Mouse (Mus musculus): Measurements from ENCODE around the gene Jup.
A peak's percentile ranks its signal among the peaks of the same experiment; 100 is the strongest.

Jup gene

GRCm38 (mm10) chr11:100397600-100398389, at the start of gene Jup:
TSS of gene Jup (minus strand) at chr11:100397763.
- DNase-seq (ENCODE audit: low spot score): peak; percentile 99

DNA sequence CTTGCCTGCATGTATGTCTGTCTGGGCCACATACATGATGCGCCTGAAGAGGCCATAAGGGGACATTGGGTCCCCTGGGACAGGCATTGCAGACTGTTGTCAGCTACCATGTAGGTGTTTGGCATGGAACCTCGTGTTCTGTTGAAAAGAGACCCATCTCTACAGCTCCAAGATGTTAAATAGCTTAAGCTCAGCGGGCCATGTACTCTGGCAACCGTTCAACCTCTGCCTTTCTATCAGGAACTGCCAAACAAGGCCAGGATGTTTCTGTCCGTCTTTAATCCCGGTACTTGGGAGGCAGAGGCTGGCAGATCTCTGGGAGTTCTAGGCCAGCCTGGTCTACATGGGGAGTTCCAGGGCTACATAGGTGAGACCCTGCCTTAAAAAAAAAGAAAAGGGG, 45.1 kb upstream of the Jup start:
- no peak for DNase-seq (ENCODE audit: low spot score)

GRCm38 (mm10) chr11:100441797-100442196, 44.2 kb upstream of the Jup start, which contains the start of the genes Nt5c3b and Klhl10:
TSS of gene Nt5c3b (minus strand) at chr11:100441808.
TSS of gene Klhl10 (plus strand) at chr11:100441917.
- DNase-seq (ENCODE audit: low spot score): no peak

- DNase-seq (ENCODE audit: low spot score): peak; percentile 84
Observed at GRCm38 (mm10) chr11:100440691-100441522, 43.3 kb upstream of the Jup start.

GRCm38 (mm10) chr11:100437901-100438300, 40.3 kb upstream of the Jup start:
- no peak for DNase-seq (ENCODE audit: low spot score)

DNA sequence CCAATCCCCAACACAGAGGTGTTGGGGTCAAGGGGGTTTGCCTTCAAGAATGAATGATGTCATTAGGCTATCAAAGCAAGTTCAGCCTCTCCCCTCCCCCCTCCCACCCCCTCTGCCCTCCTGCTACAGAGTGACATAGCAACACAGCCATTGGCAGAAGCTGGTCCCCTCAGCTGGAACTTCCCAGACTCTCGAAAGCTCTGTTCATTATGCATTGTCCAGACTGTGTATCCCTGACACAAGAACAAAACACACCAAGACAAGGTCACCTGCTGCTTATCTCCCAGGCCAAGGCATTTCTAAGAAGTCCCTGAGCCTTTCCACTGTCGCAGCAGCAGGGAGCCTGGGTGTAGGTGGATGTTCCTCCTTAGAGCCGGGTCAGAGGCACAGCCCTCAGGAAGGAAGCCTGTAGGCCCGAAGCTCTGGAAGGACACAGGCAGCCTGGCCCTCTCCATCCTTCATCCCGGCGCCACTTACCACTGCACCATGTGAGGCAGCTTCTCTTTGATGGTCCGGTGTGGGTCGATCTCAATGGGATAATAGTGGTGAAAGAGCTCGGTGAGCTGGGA, 38.2 kb upstream of the Jup start:
- no peak for DNase-seq (ENCODE audit: low spot score)

DNA sequence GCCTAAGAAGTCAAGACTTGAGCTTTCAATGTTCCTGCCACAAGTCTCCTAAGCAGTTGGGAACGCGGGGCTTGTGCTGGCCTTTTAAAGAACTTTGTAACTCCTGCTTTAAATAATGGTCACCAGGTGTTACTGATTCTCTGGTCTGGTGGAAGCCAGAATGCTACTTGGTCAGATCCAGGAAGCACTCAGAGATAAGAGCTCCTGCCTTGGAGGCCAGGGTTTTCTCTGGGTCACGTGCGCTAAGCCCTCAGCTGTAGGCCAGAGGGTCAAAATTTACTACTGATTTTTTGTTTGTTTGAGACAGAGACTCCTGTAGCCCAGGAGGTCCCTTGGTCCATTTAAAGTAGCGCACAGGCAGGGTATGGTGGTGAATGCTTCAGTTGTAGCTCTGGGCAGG, 34.4 kb upstream of the Jup start:
- no peak for DNase-seq (ENCODE audit: low spot score)

DNA sequence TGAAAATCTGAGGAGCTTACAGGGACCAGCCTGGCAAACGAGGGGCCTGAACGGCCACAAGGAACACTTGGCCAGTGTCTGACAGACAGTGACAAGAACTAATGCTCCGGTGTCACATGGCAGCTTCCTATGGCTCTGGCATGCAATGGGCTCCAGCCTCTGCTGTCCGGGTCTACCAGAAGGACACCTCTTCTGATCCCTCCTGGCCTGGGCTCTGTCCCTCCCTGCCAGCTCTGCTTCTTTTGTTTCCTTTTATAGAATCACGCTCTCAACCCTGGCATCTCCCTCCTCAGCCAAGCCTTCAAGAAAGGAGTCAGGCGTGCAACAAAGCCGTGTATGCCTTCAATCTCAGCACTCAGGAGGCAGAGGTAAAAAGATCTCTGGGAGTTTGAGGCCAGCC, 32.5 kb upstream of the Jup start:
- no peak for DNase-seq (ENCODE audit: low spot score)

DNA sequence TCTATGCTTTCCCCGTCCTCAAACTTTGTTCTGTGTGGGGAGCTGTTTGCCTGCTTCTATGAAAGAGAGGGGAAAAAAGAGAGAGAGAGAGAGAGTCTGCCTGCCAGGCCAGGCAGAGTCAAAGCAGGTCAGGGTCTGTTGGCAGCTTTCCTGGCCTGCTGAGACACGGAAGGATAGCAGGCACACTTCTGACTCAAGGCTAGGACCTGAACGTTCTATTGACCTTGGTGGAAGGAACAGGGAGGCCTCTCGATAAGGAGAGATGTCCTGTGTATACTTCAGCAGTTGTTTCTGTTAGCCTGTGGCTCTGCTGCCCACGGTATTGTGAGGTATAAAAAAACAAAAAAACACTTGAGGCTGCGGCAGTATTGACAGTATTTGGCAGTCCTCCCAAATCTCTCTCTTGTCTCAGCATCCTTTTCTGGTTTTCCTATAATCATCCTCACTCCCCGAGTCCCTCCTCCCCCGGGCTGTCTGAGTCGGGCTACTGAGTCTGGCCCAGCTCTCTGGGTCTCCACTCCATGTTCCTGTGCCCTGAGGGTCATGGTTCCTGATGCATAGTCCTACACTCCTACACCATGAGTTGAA, 31.1 kb upstream of the Jup start:
- DNase-seq (ENCODE audit: low spot score): no peak

- no peak for DNase-seq (ENCODE audit: low spot score)
Observed at GRCm38 (mm10) chr11:100426820-100427219, 29.3 kb upstream of the Jup start.

- DNase-seq (ENCODE audit: low spot score): peak; percentile 80
Observed at GRCm38 (mm10) chr11:100425851-100426250, 28.3 kb upstream of the Jup start.

- no peak for DNase-seq (ENCODE audit: low spot score)
Observed at GRCm38 (mm10) chr11:100423836-100424235, 26.3 kb upstream of the Jup start.

GRCm38 (mm10) chr11:100421537-100421936, 24.0 kb upstream of the Jup start:
- DNase-seq (ENCODE audit: low spot score): no peak

DNA sequence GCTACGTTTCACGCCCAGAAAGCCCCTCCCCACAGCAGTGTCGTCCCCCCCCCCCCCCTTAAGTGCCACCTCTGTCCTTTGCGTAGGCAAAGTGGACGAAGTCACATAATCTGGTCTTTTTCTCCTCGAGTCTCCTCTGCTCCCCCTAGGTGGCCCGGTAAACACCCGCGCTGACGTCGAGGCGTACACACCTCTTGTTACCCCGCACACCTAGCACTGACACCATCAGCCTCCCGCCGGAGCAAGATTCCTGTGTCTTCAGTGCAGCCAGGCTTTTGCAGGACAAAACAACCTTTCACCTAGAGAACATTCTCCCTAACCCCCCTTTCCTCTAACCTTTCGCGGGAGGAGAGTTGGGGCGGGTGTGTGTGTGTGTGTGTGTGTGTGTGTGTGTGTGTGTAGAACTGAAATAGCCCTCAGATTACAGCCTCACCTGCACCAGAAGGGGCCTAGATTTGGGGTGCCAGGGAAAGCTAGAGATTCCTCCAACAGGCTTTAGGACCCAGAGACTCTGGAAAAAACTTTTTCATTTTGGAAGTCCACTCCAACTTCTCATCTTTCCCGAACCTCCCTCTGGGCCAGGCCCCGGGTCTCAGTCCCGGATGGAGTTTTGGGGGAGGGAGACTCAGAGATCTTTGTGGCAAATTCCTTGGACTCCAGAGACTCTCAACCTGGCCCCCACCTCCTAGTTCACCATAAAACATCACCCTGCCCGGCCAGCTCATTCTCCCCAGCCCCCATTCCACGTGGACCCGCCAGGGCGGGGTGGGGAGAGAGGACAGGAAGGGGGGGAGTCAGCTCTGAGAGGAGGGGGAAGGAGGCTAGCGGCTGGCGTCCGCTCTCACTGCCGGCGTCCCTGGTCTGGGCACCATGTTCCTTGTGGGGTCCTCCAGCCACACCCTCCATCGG, 17.6 kb upstream of the Jup start, which contains the start of gene Fkbp10:
TSS of gene Fkbp10 (plus strand) at position 784 of the 909 bp plus-strand sequence.
- DNase-seq (ENCODE audit: low spot score): peak; percentile 76

DNA sequence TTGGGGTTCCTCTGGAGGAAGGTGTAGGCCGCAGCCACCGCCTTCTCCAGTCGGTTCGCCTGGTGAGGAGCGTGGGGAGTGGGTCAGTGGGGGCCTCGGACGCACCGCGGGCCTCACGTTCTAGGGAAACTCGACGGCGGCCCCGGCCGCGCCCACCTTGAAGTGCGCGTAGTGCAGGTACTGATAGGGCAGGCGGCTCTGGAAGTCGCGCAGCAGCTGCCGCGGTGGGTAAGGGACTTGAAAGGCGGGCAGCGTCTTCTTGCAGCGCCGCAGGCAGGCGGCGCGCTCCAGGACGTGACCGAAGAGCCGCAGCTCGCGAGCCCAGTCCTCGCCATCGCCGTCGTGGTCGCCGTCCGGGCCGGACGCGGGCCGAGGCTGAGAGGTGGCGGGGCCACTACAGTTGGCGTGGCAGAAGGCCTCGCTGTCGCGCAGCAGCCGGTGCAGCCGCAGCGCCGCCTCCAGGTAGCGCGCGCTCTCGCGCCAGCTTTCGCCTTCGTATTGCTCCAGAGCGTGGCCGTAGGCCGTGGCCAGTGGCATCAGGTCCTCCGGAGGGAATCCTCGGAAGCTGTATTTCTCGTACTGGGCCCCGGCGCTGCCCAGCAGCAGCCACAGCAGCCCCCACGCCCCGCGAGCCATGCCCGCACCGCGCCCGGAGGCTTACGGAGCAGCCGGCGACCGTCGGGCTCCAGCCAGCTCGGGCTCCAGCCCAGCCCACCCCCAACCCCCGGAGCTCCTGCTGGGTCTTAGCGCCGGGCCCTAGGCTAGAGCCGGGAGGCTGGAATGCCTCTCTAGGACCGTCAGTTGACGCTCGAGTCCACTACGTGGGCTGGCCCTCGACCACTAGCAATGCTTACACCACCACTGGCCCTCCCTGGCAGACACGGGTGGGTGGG, 16.7 kb upstream of the Jup start, which contains the start of gene P3h4:
TSS of gene P3h4 (minus strand) at position 816 of the 893 bp plus-strand sequence.
- peak; percentile 92 for DNase-seq (ENCODE audit: low spot score)

DNA sequence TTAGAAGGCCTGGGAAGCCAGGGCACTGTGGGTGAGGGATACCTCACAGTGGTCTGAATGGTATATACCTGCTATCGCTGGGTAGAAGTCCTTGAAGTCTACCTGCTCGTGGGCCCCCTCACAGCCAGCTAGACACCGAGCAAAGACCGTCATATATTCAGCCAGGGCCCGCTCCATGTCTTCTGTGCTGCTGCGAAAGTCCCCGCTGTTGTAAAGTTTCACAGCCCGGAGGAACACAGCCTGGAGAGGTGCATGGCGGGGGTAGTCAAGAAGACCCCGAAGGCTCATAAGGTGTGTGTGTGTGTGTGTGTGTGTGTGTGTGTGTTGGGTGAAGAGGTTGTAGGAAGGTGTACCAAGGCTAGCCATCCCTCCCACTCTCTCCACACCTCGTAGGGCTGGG, 16.0 kb upstream of the Jup start:
- DNase-seq (ENCODE audit: low spot score): no peak

GRCm38 (mm10) chr11:100411736-100412135, 14.2 kb upstream of the Jup start:
- no peak for DNase-seq (ENCODE audit: low spot score)

GRCm38 (mm10) chr11:100409686-100410085, 12.1 kb upstream of the Jup start:
- DNase-seq (ENCODE audit: low spot score): no peak

GRCm38 (mm10) chr11:100408835-100409462, 11.4 kb upstream of the Jup start:
- no peak for DNase-seq (ENCODE audit: low spot score)

All from embryo, embryonic 10.5 days (tissue).